Mouse (Mus musculus) embryonic facial prominence, embryonic 11.5 days (tissue): ENCODE data around the gene Itgb6. TPM values are rescaled to one million over a fixed set of nuclear protein-coding genes. Genes with fewer than 3 reads are reported as not detected.

Experiments
- ATAC-seq: fragments of 200-750 bp; cut with Nextera tagmentation; replicated peaks from 2 replicates; pipeline ENCODE4 v1.8.0; 2017; ENCODE audit warnings: low read depth; ENCODE audit not compliant: insufficient number of reproducible peaks, low FRiP score, low TSS enrichment
- DNase-seq: peaks from one replicate; pipeline ENCODE4 v3.0.0-alpha.2; 2015; ENCODE audit warnings: low spot score
- H3K27ac ChIP-seq: fragments of 300-500 bp; sonication (generic); replicated peaks from 2 replicates; pipeline ENCODE4 v1.5.1; 2014; ENCODE audit warnings: mild to moderate bottlenecking, low read depth, low read length, control low read depth
- H3K27me3 ChIP-seq: fragments of 300-500 bp; sonication (generic); 2 replicates; pipeline ENCODE4 v1.6.1; 2014; ENCODE audit warnings: mild to moderate bottlenecking, low read length, moderate library complexity, mixed read lengths; ENCODE audit not compliant: control insufficient read depth, insufficient read depth
- H3K36me3 ChIP-seq: fragments of 300-500 bp; sonication (generic); replicated peaks from 2 replicates; pipeline ENCODE4 v1.6.1; 2014; ENCODE audit warnings: low read depth, mild to moderate bottlenecking, low read length, moderate library complexity, mixed read lengths; ENCODE audit not compliant: control insufficient read depth, insufficient read depth
- H3K4me1 ChIP-seq: fragments of 300-500 bp; sonication (generic); 2 replicates; pipeline ENCODE4 v1.6.1; 2014; ENCODE audit warnings: low read length, mixed read lengths; ENCODE audit not compliant: control insufficient read depth, insufficient read depth
- H3K4me2 ChIP-seq: fragments of 300-500 bp; sonication (generic); 2 replicates; pipeline ENCODE4 v1.6.1; 2014; ENCODE audit warnings: low read depth, mild to moderate bottlenecking, control low read depth, low read length, moderate library complexity
- H3K4me3 ChIP-seq: fragments of 300-500 bp; sonication (generic); 2 replicates; pipeline ENCODE4 v1.5.1; 2014; ENCODE audit warnings: low read depth, low read length, control low read depth
- H3K9ac ChIP-seq: fragments of 300-500 bp; sonication (generic); replicated peaks from 2 replicates; pipeline ENCODE4 v1.6.1; 2014; ENCODE audit warnings: mild to moderate bottlenecking, control low read depth, low read length
- H3K9me3 ChIP-seq: fragments of 300-500 bp; sonication (generic); replicated peaks from 2 replicates; pipeline ENCODE4 v1.6.1; 2016; ENCODE audit warnings: mild to moderate bottlenecking, low read length, inconsistent platforms, mixed read lengths; ENCODE audit not compliant: control insufficient read depth
- WGBS: fragments of 180-500 bp; shearing (Covaris S2); extraction: QIAGEN DNeasy Blood & Tissue Kit; methylation state at CpG from one replicate; pipeline ENCODE4 v1.1.7; 2014; 5-methylcytosine and 5-hydroxymethylcytosine counted together
- polyA plus RNA-seq: library from polyadenylated mRNA; unstranded; fragments of >200 nt; fragmentation: Nextera tagmentation; extraction: Ambion mirVana; gene quantifications from 2 replicates; pipeline ENCODE4 v1.2.1, GENCODE M21; 2014

Gene Itgb6
- polyA plus RNA-seq, 1 experiment from 2014 or later = 1.9 TPM

- Histone ChIP-seq H3K27me3 (no peaks in the 10 kb centered on the region), H3K4me2 (no peak overlapping the region), H3K27ac (no peak overlapping the region), H3K9ac (no peak overlapping the region), H3K9me3 (no peaks in the 10 kb centered on the region), H3K4me3 (no peak overlapping the region), H3K4me1 (no peaks in the 10 kb centered on the region; the same call in 1 of the 2 replicates), H3K36me3 (no peaks in the 10 kb centered on the region)
- WGBS = 94% methylated on average over 1 of the region's 1 CpGs
- ATAC-seq (no peak), DNase-seq (no peak)
Observed at GRCm38 (mm10) chr2:60671215-60671614, 51.2 kb downstream of the Itgb6 start.

GRCm38 (mm10) chr2:60663071-60663470 is 59.4 kb downstream of the Itgb6 start:
- WGBS = 81% methylated on average over 1 of the region's 1 CpGs
- no peak for DNase-seq

DNA sequence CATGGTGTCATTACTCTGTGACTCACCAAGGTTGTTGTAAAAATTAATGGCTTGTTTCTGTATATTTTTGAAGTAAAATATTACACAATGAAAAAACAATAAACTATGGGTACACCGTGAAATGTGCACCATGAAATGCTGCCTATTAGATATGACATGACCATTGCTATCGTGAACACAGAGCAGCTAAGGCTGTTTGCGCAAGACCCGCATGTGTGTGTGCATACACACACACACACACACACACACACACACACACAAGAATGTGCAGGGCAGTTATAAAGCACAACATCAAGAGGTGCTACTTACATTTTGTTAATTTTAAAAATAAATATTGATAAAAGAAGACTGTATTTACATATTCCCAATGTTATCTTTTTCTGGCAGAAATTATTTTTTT is 62.5 kb downstream of the Itgb6 start:
- WGBS = 97% methylated on average over 4 of the region's 4 CpGs
- Histone ChIP-seq H3K4me2 (no peak overlapping the region), H3K27ac (no peak overlapping the region), H3K4me1 (no peaks in the 10 kb centered on the region), H3K9ac (no peak overlapping the region), H3K4me3 (no peak overlapping the region), H3K27me3 (no peaks in the 10 kb centered on the region), H3K9me3 (no peaks in the 10 kb centered on the region), H3K36me3 (no peaks in the 10 kb centered on the region)
- ATAC-seq = no peak
- DNase-seq = no peak

More at GRCm38 (mm10) chr2:60663071-60663470, 59.4 kb downstream of the Itgb6 start:
- Histone ChIP-seq H3K27me3 (no peaks in the 10 kb centered on the region), H3K4me1 (no peaks in the 10 kb centered on the region), H3K4me3 (no peak overlapping the region), H3K27ac (no peak overlapping the region), H3K4me2 (no peak overlapping the region), H3K36me3 (no peaks in the 10 kb centered on the region), H3K9ac (no peak overlapping the region), H3K9me3 (no peaks in the 10 kb centered on the region)
- no peak for ATAC-seq

DNA sequence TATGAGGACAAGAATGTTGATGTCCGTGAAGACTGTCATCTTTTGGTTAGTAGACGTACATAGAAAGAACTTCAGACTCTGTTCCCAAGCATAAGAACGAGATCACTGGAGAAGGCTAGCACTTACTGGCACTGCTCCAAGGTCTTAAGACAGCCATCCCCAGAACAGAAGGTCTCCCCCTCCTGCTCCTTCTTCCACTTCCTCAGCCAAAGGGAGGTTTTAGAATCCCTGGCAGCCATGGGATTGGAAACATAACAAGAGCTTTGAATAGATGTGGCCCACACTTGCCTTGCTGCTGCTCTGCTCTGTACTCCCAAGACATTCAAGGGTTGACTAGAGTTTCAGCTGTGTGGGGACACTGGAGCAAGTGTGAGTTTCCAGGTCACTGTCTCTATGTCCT is 63.5 kb downstream of the Itgb6 start:
- Histone ChIP-seq H3K36me3 (no peaks in the 10 kb centered on the region), H3K27ac (no peak overlapping the region), H3K9ac (no peak overlapping the region), H3K4me3 (no peak overlapping the region), H3K9me3 (no peaks in the 10 kb centered on the region), H3K4me2 (no peak overlapping the region), H3K27me3 (no peaks in the 10 kb centered on the region), H3K4me1 (no peaks in the 10 kb centered on the region)
- ATAC-seq (no peak), DNase-seq (no peak)
- WGBS = 81% methylated on average over 3 of the region's 3 CpGs

- no peak for ATAC-seq
- no peak for DNase-seq
- 84% methylated on average over 4 of the region's 4 CpGs for WGBS
- H3K4me3 ChIP-seq = no peak overlapping the region
- H3K27ac ChIP-seq = no peak overlapping the region
- no peaks in the 10 kb centered on the region for H3K27me3 ChIP-seq
- no peaks in the 10 kb centered on the region for H3K36me3 ChIP-seq
- no peaks in the 10 kb centered on the region for H3K9me3 ChIP-seq
- H3K9ac ChIP-seq = no peak overlapping the region
- no peaks in the 10 kb centered on the region for H3K4me1 ChIP-seq
- H3K4me2 ChIP-seq = no peak overlapping the region
Observed at GRCm38 (mm10) chr2:60654828-60655227, 67.6 kb downstream of the Itgb6 start.

DNA sequence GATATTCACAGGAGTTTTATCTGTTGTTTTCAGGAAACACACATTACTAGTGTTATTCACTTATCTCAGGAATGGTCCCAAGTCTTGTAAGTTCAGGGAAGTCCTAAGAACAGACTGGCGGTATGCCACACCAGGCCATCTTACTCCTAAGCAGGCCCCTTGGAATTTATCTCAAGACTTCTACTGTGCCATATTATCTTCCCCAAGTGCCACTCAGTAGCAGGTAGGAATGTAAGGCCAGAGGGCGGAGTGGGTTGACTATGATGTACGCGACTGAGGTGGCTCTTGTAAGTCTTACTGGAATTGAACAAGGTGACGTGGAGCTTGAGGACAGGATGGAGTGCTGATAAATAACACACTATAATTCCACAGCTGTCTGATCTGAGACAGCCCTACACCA is 72.3 kb downstream of the Itgb6 start:
- ATAC-seq = no peak
- no peak for DNase-seq
- WGBS = 85% methylated on average over 5 of the region's 5 CpGs
- no peaks in the 10 kb centered on the region for H3K27me3 ChIP-seq
- no peaks in the 10 kb centered on the region for H3K4me1 ChIP-seq
- no peak overlapping the region for H3K4me3 ChIP-seq
- H3K27ac ChIP-seq = no peak overlapping the region
- no peaks in the 10 kb centered on the region for H3K36me3 ChIP-seq
- H3K9me3 ChIP-seq = no peaks in the 10 kb centered on the region
- H3K9ac ChIP-seq = no peak overlapping the region
- no peak overlapping the region for H3K4me2 ChIP-seq

- no peaks in the 10 kb centered on the region for H3K4me1 ChIP-seq
- no peak overlapping the region for H3K9ac ChIP-seq
- no peaks in the 10 kb centered on the region for H3K27me3 ChIP-seq
- WGBS = 54% methylated on average over 5 of the region's 5 CpGs
- no peak overlapping the region for H3K27ac ChIP-seq
- no peak overlapping the region for H3K4me2 ChIP-seq
- no peaks in the 10 kb centered on the region for H3K9me3 ChIP-seq
- no peak overlapping the region for H3K4me3 ChIP-seq
- no peak for DNase-seq
- ATAC-seq = no peak; the same call in 1 of the 2 replicates
- no peaks in the 10 kb centered on the region for H3K36me3 ChIP-seq
Observed at GRCm38 (mm10) chr2:60647650-60648049, 74.8 kb downstream of the Itgb6 start.

GRCm38 (mm10) chr2:60646583-60646982 is 75.9 kb downstream of the Itgb6 start:
- H3K4me3 ChIP-seq = no peak overlapping the region

More at GRCm38 (mm10) chr2:60646583-60646982, 75.9 kb downstream of the Itgb6 start:
- Histone ChIP-seq H3K4me2 (no peak overlapping the region), H3K27me3 (no peaks in the 10 kb centered on the region), H3K27ac (no peak overlapping the region), H3K36me3 (no peaks in the 10 kb centered on the region), H3K9ac (no peak overlapping the region), H3K4me1 (no peaks in the 10 kb centered on the region), H3K9me3 (no peaks in the 10 kb centered on the region)
- no peak for DNase-seq
- no peak for ATAC-seq
- WGBS = 85% methylated on average over 6 of the region's 6 CpGs
